Mouse (Mus musculus) heart, adult 9 months (tissue): Measurements from ENCODE around the gene Ufd1.

Experiments
- DNase-seq, 2 experiments: peaks; one replicate each; pipeline ENCODE4 v3.0.0; 2022; ENCODE audit warnings: low spot score in 2 of 2

Gene Ufd1

GRCm38 (mm10) chr16:18811468-18812384 lies at the start of gene Ufd1, which contains the start of gene Cdc45:
Gene Ufd1 (plus strand): TSS chr16:18811779.
Gene Cdc45 (minus strand): TSS chr16:18811987.
- peak; percentile 94 to 97 for DNase-seq

GRCm38 (mm10) chr16:18762960-18763359 lies 48.6 kb upstream of the Ufd1 start:
- no peak for DNase-seq

- DNase-seq = no peak
Observed at GRCm38 (mm10) chr16:18766390-18766789, 45.2 kb upstream of the Ufd1 start.

- DNase-seq = no peak
Observed at GRCm38 (mm10) chr16:18769501-18769900, 42.1 kb upstream of the Ufd1 start.

- no peak for DNase-seq
Observed at GRCm38 (mm10) chr16:18773936-18774335, 37.6 kb upstream of the Ufd1 start.

GRCm38 (mm10) chr16:18775621-18776555 lies 35.7 kb upstream of the Ufd1 start:
- peak; percentile 44 to 77 for DNase-seq

- DNase-seq = peak; percentile 58 to 74
Observed at GRCm38 (mm10) chr16:18776556-18777100, 35.0 kb upstream of the Ufd1 start, which contains the start of gene Cldn5. Gene Cldn5 (plus strand): TSS chr16:18776847.

- DNase-seq = no peak
Observed at GRCm38 (mm10) chr16:18777101-18778080, 34.2 kb upstream of the Ufd1 start.

GRCm38 (mm10) chr16:18778461-18778860 lies 33.1 kb upstream of the Ufd1 start:
- DNase-seq = no peak

- no peak for DNase-seq
Observed at GRCm38 (mm10) chr16:18781810-18782209, 29.8 kb upstream of the Ufd1 start.

- no peak for DNase-seq
Observed at GRCm38 (mm10) chr16:18785025-18785424, 26.6 kb upstream of the Ufd1 start.

GRCm38 (mm10) chr16:18785485-18785884 lies 26.1 kb upstream of the Ufd1 start:
- DNase-seq = no peak

GRCm38 (mm10) chr16:18786652-18787051 lies 24.9 kb upstream of the Ufd1 start:
- no peak for DNase-seq

GRCm38 (mm10) chr16:18788627-18789406 lies 22.8 kb upstream of the Ufd1 start:
- DNase-seq = no peak

- peak in 1 of 2 experiments; percentile 8 for DNase-seq
Observed at GRCm38 (mm10) chr16:18795223-18795899, 16.2 kb upstream of the Ufd1 start.

GRCm38 (mm10) chr16:18796645-18797044 lies 14.9 kb upstream of the Ufd1 start:
- DNase-seq = no peak

- no peak for DNase-seq
Observed at GRCm38 (mm10) chr16:18798151-18798550, 13.4 kb upstream of the Ufd1 start.

- DNase-seq = peak in 1 of 2 experiments; percentile 27
Observed at GRCm38 (mm10) chr16:18798841-18799240, 12.7 kb upstream of the Ufd1 start.

- DNase-seq = no peak
Observed at GRCm38 (mm10) chr16:18805746-18806145, 5.8 kb upstream of the Ufd1 start.
